Mouse (Mus musculus) brain, embryonic 14.5 days (tissue): Measurements from ENCODE around the gene Lrrc61.

Experiments
- CTCF ChIP-seq: fragments of 200-500 bp; IDR thresholded peaks from 2 replicates; pipeline ENCODE4 v1.5.1; 2012; ENCODE audit warnings: inconsistent platforms, mild to moderate bottlenecking, moderate library complexity, borderline replicate concordance; ENCODE audit not compliant: insufficient read depth, insufficient read length; ENCODE audit errors: extremely low read depth
- POLR2A ChIP-seq: fragments of 200-500 bp; IDR thresholded peaks from 2 replicates; pipeline ENCODE4 v1.6.1; 2012; ENCODE audit warnings: mild to moderate bottlenecking, inconsistent platforms, borderline replicate concordance; ENCODE audit not compliant: poor library complexity, insufficient read depth, insufficient read length, severe bottlenecking; ENCODE audit errors: extremely low read depth

DNA sequence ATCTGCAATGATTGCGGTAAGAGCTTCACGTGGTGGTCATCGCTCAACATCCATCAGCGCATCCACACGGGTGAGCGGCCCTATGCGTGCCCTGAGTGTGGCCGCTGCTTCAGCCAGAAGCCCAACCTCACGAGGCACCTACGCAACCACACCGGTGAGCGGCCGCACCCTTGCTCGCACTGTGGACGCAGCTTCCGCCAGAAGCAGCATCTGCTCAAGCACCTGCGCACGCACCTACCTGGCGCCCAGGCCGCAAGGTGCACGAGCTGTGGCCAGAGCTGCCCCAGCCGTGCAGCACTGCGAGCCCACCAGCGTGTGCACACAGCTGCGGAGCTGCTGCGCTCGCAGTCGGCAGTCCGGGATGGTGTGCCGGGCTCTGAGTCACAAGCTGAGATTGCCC lies 65.4 kb downstream of the Lrrc61 start:
- TF ChIP-seq CTCF = no peak
- TF ChIP-seq POLR2A = no peak
